Mouse (Mus musculus): ENCODE data around the gene Lce1f. TPM values are rescaled to one million over a fixed set of nuclear protein-coding genes. Genes with fewer than 3 reads are reported as not detected.

Gene Lce1f
- polyA plus RNA-seq (2017; shearing (Covaris generic)) = not detected

DNA sequence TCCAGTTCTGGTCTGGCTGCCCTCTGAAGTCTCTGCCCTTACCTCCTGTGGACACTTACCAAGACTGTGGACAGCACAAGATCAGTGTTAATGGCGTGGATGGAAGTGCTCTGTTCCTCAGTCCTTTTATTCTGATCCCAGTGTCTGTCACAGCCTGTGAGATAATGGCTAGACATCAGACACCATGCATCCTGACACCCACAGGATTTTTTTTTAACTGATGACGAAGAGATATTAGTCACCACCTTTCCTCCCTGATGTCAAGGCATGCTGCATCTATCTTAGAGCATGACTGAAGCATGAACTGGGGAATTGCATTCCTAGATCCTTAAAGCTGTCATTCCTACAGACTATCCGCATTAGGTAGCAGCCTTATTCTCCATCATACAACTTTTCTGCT lies at the start of gene Lce1f:
Gene Lce1f, minus strand, starts transcription at position 101 of the 400 bp plus-strand sequence.

DNA sequence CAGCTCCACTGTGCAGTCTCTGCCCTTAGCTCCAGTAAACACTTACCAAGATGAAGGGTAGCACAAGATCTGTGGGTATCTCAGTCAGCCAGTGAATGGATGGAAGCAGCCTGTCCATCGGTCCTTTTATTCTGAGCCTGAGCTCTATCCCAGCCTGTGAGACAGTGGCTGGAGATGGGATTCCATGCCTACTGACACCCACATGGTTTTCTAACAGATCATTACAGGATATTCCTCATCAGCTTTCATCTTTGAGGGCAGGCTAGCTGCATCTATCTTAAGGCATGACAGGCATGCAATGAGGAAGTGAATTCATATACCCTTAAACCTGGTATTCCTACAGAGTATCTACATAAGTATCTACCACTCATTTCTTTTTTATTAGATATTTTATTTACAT lies 44.8 kb upstream of the Lce1f start, which contains the start of gene Lce1h:
Gene Lce1h, minus strand, starts transcription at position 101 of the 400 bp plus-strand sequence.

GRCm38 (mm10) chr3:92752238-92752637 lies 32.1 kb upstream of the Lce1f start, which contains the start of gene Lce1g:
Gene Lce1g, minus strand, starts transcription at chr3:92752338.

DNA sequence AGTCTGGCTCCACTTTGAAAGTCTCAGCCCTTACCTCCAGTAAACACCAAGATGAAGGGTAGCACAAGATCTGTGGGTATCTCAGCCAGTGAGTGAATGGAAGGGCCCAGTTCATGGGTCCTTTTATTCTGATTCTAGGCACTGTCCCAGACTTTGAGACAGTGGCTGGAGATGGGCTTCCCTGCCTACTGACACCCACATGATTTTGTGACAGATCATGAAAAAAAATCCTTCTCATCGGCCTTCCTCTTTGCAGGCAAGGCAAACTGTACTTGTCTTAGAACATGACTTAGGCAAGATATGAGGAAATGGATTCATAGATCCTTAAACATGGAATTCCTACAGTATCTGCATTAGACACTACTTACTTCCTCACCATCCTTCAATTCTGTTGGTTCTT lies 18.8 kb upstream of the Lce1f start, which contains the start of gene Gm38119:
Gene Gm38119, minus strand, starts transcription at position 101 of the 400 bp plus-strand sequence.

DNA sequence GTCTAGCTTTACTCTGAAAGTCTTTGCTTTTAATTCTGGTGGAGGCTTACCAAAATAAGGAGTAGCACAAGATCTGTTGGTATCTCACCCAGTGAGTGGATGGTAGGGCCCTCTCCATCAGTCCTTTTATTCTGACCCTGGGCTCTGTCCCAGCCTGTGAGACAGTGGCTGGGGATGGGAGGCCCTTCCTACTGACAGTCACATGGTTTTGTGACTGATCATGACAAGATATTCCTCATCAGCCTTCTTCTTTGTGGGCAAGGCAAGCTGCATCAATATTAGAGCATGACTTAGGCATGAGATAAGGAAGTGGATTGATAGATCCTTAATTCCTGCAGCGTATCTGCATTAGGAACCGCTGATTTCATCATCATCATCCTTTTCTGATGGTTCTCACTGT lies 11.2 kb downstream of the Lce1f start, which contains the start of gene Lce1e:
Gene Lce1e, minus strand, starts transcription at position 101 of the 400 bp plus-strand sequence.

DNA sequence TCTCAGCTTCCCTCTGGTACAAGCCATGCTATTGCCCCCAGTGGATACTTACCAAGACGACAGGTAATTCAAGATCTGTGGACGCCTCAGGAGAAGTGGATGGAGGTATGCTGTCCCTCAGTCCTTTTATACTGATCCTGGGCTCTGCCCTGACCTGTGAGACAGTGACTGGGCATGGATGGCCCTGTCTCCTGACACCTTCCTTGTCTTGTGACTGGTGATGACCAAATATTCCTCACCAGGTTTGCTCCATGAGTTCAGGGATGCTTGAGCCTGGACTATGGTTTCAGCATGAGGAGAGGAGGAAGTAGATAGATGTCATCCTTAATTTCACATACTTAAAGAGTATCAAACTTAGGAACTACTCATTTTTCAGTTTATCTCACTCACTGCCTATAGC lies 33.0 kb downstream of the Lce1f start, which contains the start of gene Lce1d:
Gene Lce1d, minus strand, starts transcription at position 101 of the 400 bp plus-strand sequence.

GRCm38 (mm10) chr3:92678947-92679346 lies 41.2 kb downstream of the Lce1f start, which contains the start of gene Lce1c:
Gene Lce1c, plus strand, starts transcription at chr3:92679247.

DNA sequence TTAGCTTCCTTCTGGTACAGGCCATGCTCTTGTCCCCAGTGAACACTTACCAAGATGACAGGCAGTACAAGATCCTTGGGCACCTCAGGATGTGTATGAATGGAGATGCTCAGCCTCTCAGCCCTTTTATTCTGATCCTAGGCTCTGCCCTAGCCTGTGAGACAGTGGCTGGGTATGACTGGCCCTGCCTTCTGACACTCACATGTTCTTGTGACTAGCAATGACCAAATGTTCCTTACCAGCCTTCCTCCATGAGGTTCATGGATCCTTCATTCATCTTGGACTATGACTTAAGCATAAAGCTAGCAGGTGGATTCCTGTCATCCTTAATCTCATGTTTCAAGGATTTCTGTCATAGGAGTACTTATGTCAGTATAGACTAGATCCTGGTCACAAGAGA lies 49.9 kb downstream of the Lce1f start, which contains the start of gene Lce1a2:
Gene Lce1a2, minus strand, starts transcription at position 101 of the 400 bp plus-strand sequence.

Other genes starting within 250 kb of the Lce1f start
- not detected for gene Sprr1a, start 234.5 kb downstream of the Lce1f start, polyA plus RNA-seq (2017; shearing (Covaris generic))
- not detected for gene Sprr4, start 219.9 kb downstream of the Lce1f start, polyA plus RNA-seq (2017; shearing (Covaris generic))
- gene 2310046K23Rik, start 185.8 kb downstream of the Lce1f start, polyA plus RNA-seq (2017; shearing (Covaris generic)) = not detected
- gene Ivl, start 146.6 kb downstream of the Lce1f start, polyA plus RNA-seq (2017; shearing (Covaris generic)) = not detected
- not detected for gene Smcp, start 131.4 kb downstream of the Lce1f start, polyA plus RNA-seq (2017; shearing (Covaris generic))
- not detected for gene 2210017I01Rik, start 112.9 kb downstream of the Lce1f start, polyA plus RNA-seq (2017; shearing (Covaris generic))
- not detected for gene Lce6a, start 98.7 kb downstream of the Lce1f start, polyA plus RNA-seq (2017; shearing (Covaris generic))
- gene Lce1a1, start 72.0 kb downstream of the Lce1f start, polyA plus RNA-seq (2017; shearing (Covaris generic)) = not detected
- not detected for gene Lce1b, start 63.4 kb downstream of the Lce1f start, polyA plus RNA-seq (2017; shearing (Covaris generic))
- not detected for gene Lce1a2, start 50.0 kb downstream of the Lce1f start, polyA plus RNA-seq (2017; shearing (Covaris generic))
- gene Lce1c, start 41.1 kb downstream of the Lce1f start, polyA plus RNA-seq (2017; shearing (Covaris generic)) = not detected
- gene Lce1d, start 33.1 kb downstream of the Lce1f start, polyA plus RNA-seq (2017; shearing (Covaris generic)) = not detected
- gene Lce1e, start 11.3 kb downstream of the Lce1f start, polyA plus RNA-seq (2017; shearing (Covaris generic)) = not detected
- gene Gm38119, start 18.7 kb upstream of the Lce1f start, polyA plus RNA-seq (2017; shearing (Covaris generic)) = not detected
- gene Lce1g, start 32.0 kb upstream of the Lce1f start, polyA plus RNA-seq (2017; shearing (Covaris generic)) = not detected
- gene Lce1h, start 44.7 kb upstream of the Lce1f start, polyA plus RNA-seq (2017; shearing (Covaris generic)) = not detected
- gene Lce1i, start 58.5 kb upstream of the Lce1f start, polyA plus RNA-seq (2017; shearing (Covaris generic)) = not detected
- not detected for gene Lce1j, start 70.2 kb upstream of the Lce1f start, polyA plus RNA-seq (2017; shearing (Covaris generic))
- gene Lce1k, start 87.5 kb upstream of the Lce1f start, polyA plus RNA-seq (2017; shearing (Covaris generic)) = not detected
- not detected for gene Kprp, start 106.9 kb upstream of the Lce1f start, polyA plus RNA-seq (2017; shearing (Covaris generic))
- not detected for gene Lce1l, start 130.9 kb upstream of the Lce1f start, polyA plus RNA-seq (2017; shearing (Covaris generic))
- gene 2310050C09Rik, start 149.9 kb upstream of the Lce1f start, polyA plus RNA-seq (2017; shearing (Covaris generic)) = not detected
- gene Lce3a, start 205.9 kb upstream of the Lce1f start, polyA plus RNA-seq (2017; shearing (Covaris generic)) = not detected
- not detected for gene Lce3b, start 212.6 kb upstream of the Lce1f start, polyA plus RNA-seq (2017; shearing (Covaris generic))
- gene Lce3c, start 224.1 kb upstream of the Lce1f start, polyA plus RNA-seq (2017; shearing (Covaris generic)) = not detected
- not detected for gene Lce3d, start 237.0 kb upstream of the Lce1f start, polyA plus RNA-seq (2017; shearing (Covaris generic))
- not detected for gene Lce3e, start 246.7 kb upstream of the Lce1f start, polyA plus RNA-seq (2017; shearing (Covaris generic))

Measured in CD4-positive, CD25-positive, alpha-beta regulatory T cell (primary cell).